Mouse (Mus musculus): ENCODE measurements at regions not wholly inside any gene's neighbourhood (a gene's known extent, or its start where the extent isn't known, plus 50 kb on each side); places are given as distances from the start of the nearest gene placed in this dataset.
A peak's percentile ranks its signal among the peaks of the same experiment; 100 is the strongest.
"Not testable (repeated sequence)": the region's sequence is repeated elsewhere in the genome, so short reads cannot be mapped to it uniquely, and the experiment has no call there.

DNA sequence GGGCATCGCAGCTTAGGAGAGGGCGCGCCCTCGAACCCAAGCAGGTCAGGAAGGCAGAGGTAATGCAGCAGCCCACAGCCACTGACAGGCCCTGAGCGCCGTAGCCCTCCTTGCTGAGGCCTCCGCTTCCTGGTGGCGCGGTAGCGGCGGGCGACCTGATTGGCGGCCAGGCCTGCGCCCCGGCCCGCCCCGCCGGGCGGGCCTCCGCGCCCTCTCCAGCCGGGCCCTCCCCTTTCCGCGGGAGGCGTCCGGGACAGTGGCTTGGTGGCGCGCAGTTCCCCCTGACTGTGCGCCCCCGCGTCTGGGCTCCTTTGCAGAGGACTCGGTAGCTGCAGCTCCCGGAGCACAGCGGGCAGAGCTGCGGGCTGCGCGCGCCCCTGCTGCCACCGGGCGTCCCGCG lies 242.1 kb downstream of the Gm21863 start:
- peak; percentile 69 for DNase-seq (ENCODE audit: low read depth, low spot score)

DNA sequence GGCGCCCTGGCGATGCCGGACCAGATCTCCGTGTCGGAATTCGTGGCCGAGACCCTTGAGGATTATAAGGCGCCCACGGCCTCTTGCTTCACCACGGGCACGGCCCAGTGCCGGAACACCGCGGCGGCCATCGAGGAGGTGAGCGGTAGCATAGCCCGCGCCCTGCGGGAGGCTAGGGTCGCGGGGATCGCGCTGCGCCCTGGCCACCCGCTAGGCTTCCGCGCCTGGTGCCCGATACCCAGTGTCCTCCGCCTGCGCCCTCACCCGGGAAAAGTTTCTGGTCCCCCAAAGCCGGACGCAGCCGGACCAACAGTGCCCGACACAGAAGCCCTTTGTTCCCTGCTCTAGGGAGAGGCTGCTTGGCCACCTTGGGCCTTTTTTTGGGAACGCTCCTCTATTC lies 242.6 kb downstream of the Gm21863 start:
- peak; percentile 25 for DNase-seq (ENCODE audit: low read depth, low spot score)

DNA sequence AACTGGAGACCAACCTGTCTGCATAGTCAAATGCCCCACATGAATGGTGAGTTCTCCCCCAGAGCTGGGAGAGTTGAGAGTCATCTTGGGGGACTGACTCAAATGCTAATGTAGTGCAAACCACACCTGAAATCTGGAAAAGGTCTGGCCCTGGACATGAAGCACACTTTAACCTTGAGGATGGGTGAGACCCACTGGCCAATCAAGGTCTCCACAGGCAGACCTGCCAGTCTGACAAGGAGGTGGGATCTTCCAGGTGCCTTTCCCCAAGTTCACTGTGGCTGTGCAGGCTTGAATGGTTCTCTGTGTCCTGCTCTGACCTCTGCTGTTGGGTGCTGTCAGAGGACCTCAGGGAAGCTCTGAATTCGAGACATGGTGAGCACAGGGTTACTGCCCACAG lies 269.6 kb downstream of the Gm21863 start:
- DNase-seq (ENCODE audit: low read depth, low spot score) = not testable (repeated sequence)

DNA sequence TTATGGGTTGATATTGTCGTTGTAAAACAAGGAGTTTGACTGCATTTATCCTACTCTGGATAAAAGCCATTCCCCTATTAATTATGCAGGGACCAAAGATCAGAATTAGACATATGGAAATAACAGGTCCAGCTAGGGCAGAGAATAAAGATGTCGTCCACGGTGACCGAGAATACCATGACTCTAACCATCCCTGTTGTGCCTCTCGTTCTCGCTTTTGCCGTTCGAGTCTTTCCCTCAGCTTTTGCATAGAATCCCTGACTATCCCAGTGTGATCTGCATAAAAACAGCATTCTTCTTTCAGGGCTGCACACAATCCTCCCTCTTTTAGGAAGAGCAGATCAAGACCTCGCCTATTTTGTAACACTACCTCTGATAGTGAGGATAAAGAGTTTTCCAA lies 272.5 kb downstream of the Gm21863 start:
- not testable (repeated sequence) for DNase-seq (ENCODE audit: low read depth, low spot score)

DNA sequence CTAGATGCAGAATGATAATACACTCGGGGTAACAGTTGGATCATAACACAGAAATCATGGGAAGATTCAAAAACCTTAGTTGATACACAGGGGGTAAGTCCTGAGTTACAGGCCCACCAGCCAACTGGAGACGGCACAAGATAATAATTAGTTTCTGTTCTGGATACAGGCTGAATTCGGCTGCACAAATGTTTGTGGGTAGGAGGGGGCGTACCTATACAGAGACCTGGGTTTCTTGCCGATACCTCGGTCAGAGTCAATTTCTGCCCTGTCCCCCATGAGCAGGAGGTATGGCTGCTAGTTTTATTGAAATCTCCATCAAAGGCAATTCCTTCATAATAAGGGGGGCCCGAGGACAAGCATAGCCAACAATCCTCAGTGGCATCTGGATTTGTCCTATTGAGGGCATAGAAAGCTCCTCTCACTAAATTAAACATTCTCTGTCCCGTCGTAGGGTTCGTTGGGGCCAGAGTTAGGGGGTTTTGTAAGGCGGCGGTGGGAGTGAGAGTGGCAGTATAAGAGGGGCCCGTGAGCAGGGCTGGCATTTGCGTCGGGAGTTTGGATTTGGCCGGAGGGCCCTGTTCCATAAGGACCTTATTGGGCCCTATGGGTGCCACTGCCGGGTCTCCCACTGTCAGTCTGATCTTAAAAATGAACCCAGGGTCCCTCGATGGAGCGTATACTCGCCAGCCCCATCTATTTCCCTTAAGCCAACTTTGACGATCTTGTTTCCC lies 273.3 kb downstream of the Gm21863 start:
- not testable (repeated sequence) for DNase-seq (ENCODE audit: low read depth, low spot score)

DNA sequence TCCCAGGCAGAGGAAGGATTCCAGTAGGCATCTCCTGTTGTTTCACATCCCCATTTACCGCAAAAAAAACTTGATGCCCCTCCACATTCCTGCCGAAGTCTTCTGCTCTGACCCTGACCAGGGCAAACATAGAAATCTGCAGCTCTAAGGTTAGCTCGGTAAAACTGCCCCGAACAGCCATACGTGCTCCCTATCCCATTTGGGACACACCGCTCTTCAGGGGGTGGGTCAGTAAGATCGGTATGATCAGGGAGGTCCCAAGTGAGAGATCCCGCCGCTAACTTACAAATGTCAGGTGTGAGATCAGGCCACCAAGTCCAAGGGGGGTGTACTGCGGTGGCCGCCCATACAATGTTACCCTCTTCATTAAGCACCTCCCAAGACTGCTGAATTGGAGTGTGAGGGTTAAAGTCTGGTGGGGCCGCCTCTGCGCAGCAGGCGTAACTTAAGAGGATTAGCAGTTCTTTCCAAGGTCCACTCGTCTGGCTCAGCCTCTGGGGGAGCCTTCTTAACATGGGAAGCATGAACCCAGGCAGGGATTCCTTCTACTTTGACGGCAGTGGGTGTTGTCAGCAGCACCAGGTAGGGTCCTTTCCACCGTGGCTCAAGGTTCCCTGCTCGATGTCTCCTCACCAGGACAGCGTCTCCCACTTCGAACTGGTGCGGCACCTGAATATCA lies 274.2 kb downstream of the Gm21863 start:
- not testable (repeated sequence) for DNase-seq (ENCODE audit: low read depth, low spot score)

- DNase-seq (ENCODE audit: low read depth, low spot score) = not testable (repeated sequence)
These were observed 275.1 kb downstream of the Gm21863 start for GRCm38 (mm10) chr12:20229441-20229840.

DNA sequence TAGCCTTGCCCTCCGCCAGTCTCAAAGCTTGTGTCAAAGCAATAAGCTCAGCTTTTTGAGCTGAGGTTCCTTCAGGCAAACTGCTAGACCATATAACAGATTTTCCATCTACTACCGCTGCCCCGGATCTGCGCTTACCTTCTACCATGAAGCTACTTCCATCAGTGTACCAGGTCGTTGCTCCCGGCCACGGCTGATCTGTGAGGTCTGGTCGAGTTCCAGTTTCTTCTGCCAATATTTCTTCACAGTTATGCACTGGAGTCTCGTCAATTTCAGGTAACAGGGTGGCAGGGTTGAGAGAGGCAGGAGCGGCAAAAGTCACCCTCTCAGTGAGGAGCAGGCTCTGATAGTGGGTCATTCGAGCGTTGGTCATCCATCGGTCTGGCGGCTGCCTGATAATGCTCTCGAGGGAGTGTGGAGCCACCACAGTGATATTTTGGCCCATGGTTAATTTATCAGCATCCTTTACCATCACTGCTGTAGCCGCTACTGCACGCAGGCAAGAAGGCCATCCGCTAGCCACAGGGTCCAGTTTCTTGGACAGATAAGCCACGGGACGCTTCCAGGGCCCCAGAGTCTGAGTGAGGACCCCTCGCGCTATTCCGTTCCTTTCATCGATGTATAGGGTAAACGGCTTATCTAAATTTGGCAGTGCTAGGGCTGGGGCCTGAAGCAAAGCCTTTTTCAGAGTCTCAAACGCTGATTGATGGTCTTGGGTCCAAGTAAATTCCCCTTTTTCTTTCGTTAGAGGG lies 276.0 kb downstream of the Gm21863 start:
- DNase-seq (ENCODE audit: low read depth, low spot score) = no peak

DNA sequence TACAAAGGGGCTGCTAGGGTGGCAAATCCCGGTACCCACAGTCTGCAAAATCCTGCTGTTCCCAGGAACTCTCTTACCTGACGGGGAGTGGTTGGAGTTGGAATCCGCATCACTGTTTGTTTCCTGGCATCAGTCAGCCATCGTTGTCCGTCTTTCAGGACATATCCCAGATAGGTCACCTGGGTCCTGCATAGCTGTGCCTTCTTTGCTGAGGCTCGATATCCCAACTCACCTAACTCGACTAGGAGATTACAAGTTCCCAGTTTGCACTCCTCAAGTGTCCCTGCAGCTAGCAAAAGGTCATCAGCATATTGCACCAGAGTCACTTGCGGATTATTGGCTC lies 276.6 kb downstream of the Gm21863 start:
- DNase-seq (ENCODE audit: low read depth, low spot score) = no peak

- DNase-seq (ENCODE audit: low read depth, low spot score) = no peak
These were observed 277.2 kb downstream of the Gm21863 start for GRCm38 (mm10) chr12:20231528-20231927.

GRCm38 (mm10) chr12:20231986-20232541 lies 277.8 kb downstream of the Gm21863 start:
- DNase-seq (ENCODE audit: low read depth, low spot score) = no peak

GRCm38 (mm10) chr12:20232746-20233453 lies 278.6 kb downstream of the Gm21863 start:
- DNase-seq (ENCODE audit: low read depth, low spot score) = no peak

- no peak for DNase-seq (ENCODE audit: low read depth, low spot score)
These were observed 279.1 kb downstream of the Gm21863 start for GRCm38 (mm10) chr12:20233454-20233831.

DNA sequence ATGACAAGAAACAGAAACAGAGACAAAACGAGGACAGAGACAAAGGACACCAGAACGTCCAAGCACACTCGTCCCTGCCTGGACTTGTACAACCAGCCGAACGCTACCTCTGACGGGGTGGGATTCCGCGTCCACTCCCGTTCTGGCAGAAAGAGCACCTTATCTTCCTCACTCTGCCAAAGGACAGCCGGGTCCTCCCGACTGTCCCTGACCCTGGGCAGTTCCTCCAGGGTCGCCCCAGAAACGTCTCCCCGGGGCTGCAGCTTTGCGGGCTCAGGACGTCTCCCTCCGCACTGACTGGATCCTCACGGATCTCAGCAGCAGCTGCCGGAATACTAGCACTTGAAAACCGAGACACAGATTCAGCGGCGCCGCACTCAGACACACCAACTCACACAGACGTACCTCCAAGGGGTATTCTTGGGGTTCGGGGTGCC lies 279.6 kb downstream of the Gm21863 start:
- no peak for DNase-seq (ENCODE audit: low read depth, low spot score)
